ENCODE assay signal across 9 mouse cellular contexts in the genomic region with DNA sequence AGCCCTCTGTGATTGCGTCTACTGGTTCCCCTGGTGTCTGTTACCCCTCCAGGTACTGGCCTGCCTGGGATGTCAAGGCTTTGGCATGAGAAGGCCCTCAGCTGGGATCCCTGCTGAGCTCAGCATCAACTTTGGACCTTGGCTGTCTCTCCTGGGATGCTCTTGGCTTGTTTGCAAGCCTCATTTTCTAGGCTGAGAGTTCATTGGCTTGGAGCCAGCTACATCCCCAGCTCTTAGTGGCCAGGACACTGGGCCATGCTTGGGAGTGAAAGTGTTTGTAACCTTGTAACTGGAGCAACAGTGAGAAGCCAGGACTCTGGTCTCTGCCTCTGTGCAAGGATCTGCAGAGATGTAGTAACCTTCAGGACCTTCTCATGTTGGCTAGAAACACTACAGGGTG.
A peak's percentile ranks its signal among the peaks of the same experiment; 100 is the strongest.
DNase-seq lines count a peak whose midpoint lies in the region; ATAC-seq and TF ChIP-seq lines count a peak whose summit lies in the region.
"Had no signal": no experiment of that assay in that cellular context is flagged by ENCODE, and none has a peak within 500 bp of the region (broad histone marks: within the 10 kb centered on the region; RNA-seq: fewer than 3 reads in every experiment).

No protein-coding gene starts in this region.

- TF ChIP-seq EP300 in heart, postnatal 0 days (IDR thresholded peaks at IDR 0.05; ENCODE audit: low read depth), result no peak

- no peak overlapping the region for H3K4me2 ChIP-seq in liver, embryonic 12.5 days
- H3K4me2 ChIP-seq in heart, postnatal 0 days (ENCODE audit: low read depth, low read length), result no peak overlapping the region
- H3K4me2 ChIP-seq in midbrain, embryonic 13.5 days (replicated peaks), result no peak overlapping the region
- H3K4me2 ChIP-seq: limb, embryonic 13.5 days had no signal

- H3K79me2 ChIP-seq in liver, adult 2 months (ENCODE audit: control insufficient read depth, insufficient read depth, low read length), result no peaks in the 10 kb centered on the region

- TF ChIP-seq POLR2A in liver, adult 2 months (IDR thresholded peaks at IDR 0.05; ENCODE audit: extremely low read depth, insufficient read depth, low read length), result no peak

- no peak for ATAC-seq in liver, embryonic 12.5 days
- peak; percentile 53 for ATAC-seq in heart, postnatal 0 days (ENCODE audit: insufficient read depth, low read depth)
- no peak for ATAC-seq in midbrain, embryonic 13.5 days
- ATAC-seq: Patski had no signal

- DNase-seq in liver, adult 2 months (ENCODE audit: extremely low read depth, low read depth, low spot score), result peak; percentile 93
- DNase-seq in cerebellum, adult 9-11 months, result peak; percentile 30
- DNase-seq in heart, postnatal 0 days (ENCODE audit: low spot score), result peak; percentile 36
- DNase-seq in ovary, postnatal 36 days (ENCODE audit: low spot score), result peak; percentile 21
- no peak for DNase-seq in frontal cortex, adult 2 months (ENCODE audit: extremely low spot score in 1 of 2, low spot score in 1 of 2)

- WGBS in liver, adult 2 months, result 7% methylated on average over 1 of the region's 1 CpGs
- 68% methylated on average over 1 of the region's 1 CpGs for WGBS in liver, embryonic 12.5 days (ENCODE audit: insufficient replicate concordance)
- 68% methylated on average over 1 of the region's 1 CpGs for WGBS in heart, postnatal 0 days
- 76% methylated on average over 1 of the region's 1 CpGs for WGBS in midbrain, embryonic 13.5 days

- H3K36me3 ChIP-seq in liver, adult 2 months (ENCODE audit: control insufficient read depth, insufficient read depth, low read length), result no peaks in the 10 kb centered on the region
- no peaks in the 10 kb centered on the region for H3K36me3 ChIP-seq in liver, embryonic 12.5 days
- H3K36me3 ChIP-seq in heart, postnatal 0 days (replicated peaks; ENCODE audit: control insufficient read depth, insufficient read depth, low read length), result no peaks in the 10 kb centered on the region
- H3K36me3 ChIP-seq in midbrain, embryonic 13.5 days, result no peaks in the 10 kb centered on the region
- H3K36me3 ChIP-seq: limb, embryonic 13.5 days had no signal

- H3K9ac ChIP-seq in liver, adult 2 months (ENCODE audit: low read depth, low read length), result no peak overlapping the region
- H3K9ac ChIP-seq in liver, embryonic 12.5 days, result no peak overlapping the region
- H3K9ac ChIP-seq in heart, postnatal 0 days (replicated peaks; ENCODE audit: low read depth, low read length), result no peak overlapping the region
- H3K9ac ChIP-seq in midbrain, embryonic 13.5 days (replicated peaks), result no peak overlapping the region
- H3K9ac ChIP-seq: limb, embryonic 13.5 days had no signal

- H3K27me3 ChIP-seq in liver, adult 2 months (ENCODE audit: control insufficient read depth, insufficient read depth, low read length), result no peaks in the 10 kb centered on the region
- no peaks in the 10 kb centered on the region for H3K27me3 ChIP-seq in liver, embryonic 12.5 days (replicated peaks)
- H3K27me3 ChIP-seq in heart, postnatal 0 days (ENCODE audit: control insufficient read depth, insufficient read depth, low read length), result no peaks in the 10 kb centered on the region
- no peaks in the 10 kb centered on the region for H3K27me3 ChIP-seq in midbrain, embryonic 13.5 days
- H3K27me3 ChIP-seq: limb, embryonic 13.5 days; Patski had no signal

- no peak overlapping the region for H3K4me3 ChIP-seq in liver, adult 2 months (ENCODE audit: insufficient read depth, low read depth, low read length)
- H3K4me3 ChIP-seq in liver, embryonic 12.5 days, result no peak overlapping the region
- no peak overlapping the region for H3K4me3 ChIP-seq in heart, postnatal 0 days (ENCODE audit: low read depth, low read length)
- H3K4me3 ChIP-seq in midbrain, embryonic 13.5 days (replicated peaks), result no peak overlapping the region
- H3K4me3 ChIP-seq: limb, embryonic 13.5 days had no signal

- H3K9me3 ChIP-seq in liver, embryonic 12.5 days (replicated peaks), result 0 out of 2 replicates have a peak, but pooled peaks cover under 1% of the 10 kb centered on the region
- no peaks in the 10 kb centered on the region for H3K9me3 ChIP-seq in heart, postnatal 0 days (replicated peaks; ENCODE audit: control insufficient read depth, low read length)
- no peaks in the 10 kb centered on the region for H3K9me3 ChIP-seq in midbrain, embryonic 13.5 days
- H3K9me3 ChIP-seq: limb, embryonic 13.5 days had no signal

- H3K27ac ChIP-seq in liver, adult 2 months (replicated peaks; ENCODE audit: insufficient read depth, low read depth, low read length), result no peak overlapping the region
- H3K27ac ChIP-seq in liver, embryonic 12.5 days, result no peak overlapping the region
- no peak overlapping the region for H3K27ac ChIP-seq in heart, postnatal 0 days (ENCODE audit: low read depth)
- H3K27ac ChIP-seq in midbrain, embryonic 13.5 days, result no peak overlapping the region
- H3K27ac ChIP-seq: limb, embryonic 13.5 days had no signal

- no peaks in the 10 kb centered on the region for H3K4me1 ChIP-seq in liver, adult 2 months (ENCODE audit: control insufficient read depth, insufficient read depth, low read length)
- no peaks in the 10 kb centered on the region for H3K4me1 ChIP-seq in liver, embryonic 12.5 days
- H3K4me1 ChIP-seq in heart, postnatal 0 days (ENCODE audit: control insufficient read depth, insufficient read depth), result no peaks in the 10 kb centered on the region
- H3K4me1 ChIP-seq in midbrain, embryonic 13.5 days (replicated peaks), result 0 out of 2 replicates have a peak, but pooled peaks cover 8% of the 10 kb centered on the region

- TF ChIP-seq CTCF in liver, adult 2 months (IDR thresholded peaks at IDR 0.05; ENCODE audit: low read depth, low read length), result no peak
- no peak for TF ChIP-seq CTCF in heart, postnatal 0 days (IDR thresholded peaks at IDR 0.05; ENCODE audit: low read depth)

Comparison
In these comparisons a context has a peak if more than half of its experiments do, and no peak if none do; other contexts are left out.
1. DNase-seq: peak in liver, adult 2 months (single experiment), cerebellum, adult 9-11 months (single experiment), heart, postnatal 0 days (single experiment) and ovary, postnatal 36 days (single experiment); none in frontal cortex, adult 2 months (0 of 2).